Mouse (Mus musculus) thymus, adult 2 months (tissue): ENCODE data around the gene Mbnl1.

Source experiments
- CTCF ChIP-seq: fragments of 200-500 bp; IDR thresholded peaks from 2 replicates; pipeline ENCODE4 v1.5.1; 2012; ENCODE audit warnings: mild to moderate bottlenecking, control low read depth, low read length, moderate library complexity, borderline replicate concordance; ENCODE audit not compliant: control insufficient read depth, poor library complexity, insufficient read depth; ENCODE audit errors: extremely low read depth
- POLR2A ChIP-seq: fragments of 200-500 bp; IDR thresholded peaks from 2 replicates; pipeline ENCODE4 v1.6.1; 2012; ENCODE audit warnings: mild to moderate bottlenecking, low read length, control low read depth, moderate library complexity; ENCODE audit not compliant: control insufficient read depth, poor library complexity, insufficient read depth; ENCODE audit errors: extremely low read depth

DNA sequence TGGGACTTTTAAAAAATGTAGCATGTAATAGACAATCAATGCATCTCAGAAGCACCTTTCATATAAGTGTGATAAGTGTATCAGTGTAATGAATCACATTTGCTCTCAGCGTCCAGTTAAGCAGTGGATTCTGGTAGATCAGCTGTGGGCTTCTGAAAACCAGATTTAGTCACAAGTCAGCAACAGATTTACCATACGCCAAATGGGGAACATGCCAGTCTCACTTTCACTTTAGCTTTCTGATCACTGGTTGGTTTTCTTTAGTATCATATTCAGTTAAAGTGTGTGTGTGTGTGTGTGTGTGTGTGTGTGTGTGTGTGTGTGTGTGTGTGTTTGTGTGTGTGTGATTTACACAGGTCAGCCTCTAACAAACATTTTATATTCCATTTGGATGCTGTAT lies 64.4 kb downstream of the Mbnl1 start:
- no peak for TF ChIP-seq CTCF
- no peak for TF ChIP-seq POLR2A
